Mouse (Mus musculus) olfactory bulb, adult 2 months (tissue): ENCODE results near the gene Oard1. TPM values are rescaled to one million over a fixed set of nuclear protein-coding genes. Genes with fewer than 3 reads are reported as not detected.

Experiments used
- H3K27ac ChIP-seq: fragments of 200-500 bp; 2 replicates; pipeline ENCODE4 v1.5.1; 2012; ENCODE audit warnings: low read depth, low read length; ENCODE audit not compliant: insufficient read depth
- H3K4me1 ChIP-seq: fragments of 200-500 bp; 2 replicates; pipeline ENCODE4 v1.6.1; 2012; ENCODE audit warnings: low read length; ENCODE audit not compliant: control insufficient read depth, insufficient read depth
- H3K4me3 ChIP-seq: fragments of 200-500 bp; 2 replicates; pipeline ENCODE4 v1.5.1; 2012; ENCODE audit warnings: mild to moderate bottlenecking, low read depth, low read length, moderate library complexity; ENCODE audit not compliant: insufficient read depth
- CTCF ChIP-seq: fragments of 200-500 bp; IDR thresholded peaks from 2 replicates; pipeline ENCODE4 v1.5.1; 2012; ENCODE audit warnings: low read depth, mild to moderate bottlenecking, low read length, moderate library complexity; ENCODE audit not compliant: insufficient read depth
- POLR2A ChIP-seq: fragments of 200-500 bp; IDR thresholded peaks from 2 replicates; pipeline ENCODE4 v1.6.1; 2012; ENCODE audit warnings: mild to moderate bottlenecking, low read depth, low read length, moderate library complexity; ENCODE audit not compliant: insufficient read depth
- whole genome bisulfite sequencing: fragments of 180-500 bp; shearing (Covaris S2); methylation state at CpG from one replicate; pipeline ENCODE4 v1.1.7; 2018; 5-methylcytosine and 5-hydroxymethylcytosine counted together
- polyA plus RNA-seq: library from polyadenylated mRNA; stranded (reverse); fragments of >200 nt; gene quantifications from 2 replicates; pipeline ENCODE4 v1.2.4, GENCODE M21; 2012; ENCODE audit warnings: low replicate concordance; ENCODE audit not compliant: missing spikeins, insufficient read depth, insufficient read length

Gene Oard1
- polyA plus RNA-seq, 1 experiment, result not detected

DNA sequence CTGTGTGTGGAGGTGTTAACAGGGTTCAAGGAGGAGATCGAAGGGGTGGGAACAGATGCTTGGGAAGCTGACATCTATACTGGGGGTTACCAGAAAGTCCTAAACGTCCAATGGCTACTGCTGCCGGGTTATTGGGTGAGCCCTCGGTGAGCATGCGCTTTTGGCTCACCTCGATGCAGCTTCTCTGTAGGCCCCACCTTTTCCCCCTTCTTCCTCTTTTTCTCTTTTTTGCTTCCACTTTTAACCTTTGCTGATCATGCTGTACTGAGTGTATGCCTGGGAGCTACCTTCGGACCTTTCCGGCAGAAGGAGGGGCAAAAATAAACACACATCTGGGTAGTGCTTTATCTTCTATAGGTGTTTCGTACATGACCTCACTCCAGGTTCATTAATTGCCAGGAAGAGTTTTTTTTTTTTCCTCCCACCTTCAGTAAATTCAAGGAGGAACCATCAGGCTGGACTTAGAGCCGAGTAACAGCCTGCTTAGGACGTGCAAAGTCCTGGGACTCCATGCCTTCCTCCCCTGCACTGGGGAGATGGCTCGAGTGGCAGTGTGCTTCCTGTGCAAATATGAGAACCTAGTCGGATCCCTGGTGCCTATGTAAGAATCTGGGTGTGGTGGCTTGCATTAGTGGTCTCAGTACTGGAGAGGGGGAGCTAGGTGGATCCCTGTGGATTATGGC is 48.3 kb downstream of the Oard1 start:
- no peak for TF ChIP-seq POLR2A
- TF ChIP-seq CTCF, result no peak
- WGBS, result 91% methylated on average over 13 of the region's 13 CpGs
- H3K4me1 ChIP-seq, result 0 out of 2 replicates have a peak, but pooled peaks cover 3% of the 10 kb centered on the region
- H3K27ac ChIP-seq, result no peak overlapping the region
- H3K4me3 ChIP-seq, result no peak overlapping the region

GRCm38 (mm10) chr17:48462096-48462495 is 52.3 kb downstream of the Oard1 start:
- WGBS, result 94% methylated on average over 13 of the region's 13 CpGs
- no peak overlapping the region for H3K27ac ChIP-seq
- peaks cover 8% of the 10 kb centered on the region for H3K4me1 ChIP-seq
- H3K4me3 ChIP-seq, result no peak overlapping the region
- no peak for TF ChIP-seq CTCF
- TF ChIP-seq POLR2A, result no peak

- Histone ChIP-seq H3K27ac (no peak overlapping the region), H3K4me3 (no peak overlapping the region), H3K4me1 (peaks cover 17% of the 10 kb centered on the region)
- WGBS, result 92% methylated on average over 4 of the region's 4 CpGs
- no peak for TF ChIP-seq CTCF
- no peak for TF ChIP-seq POLR2A
Observed at GRCm38 (mm10) chr17:48463391-48463790, 53.6 kb downstream of the Oard1 start.

Other genes starting within 250 kb of the Oard1 start
- gene A530064D06Rik, start 242.7 kb upstream of the Oard1 start, polyA plus RNA-seq, result not detected in 2 replicates
- not detected in 2 replicates for gene Trem1, start 177.2 kb upstream of the Oard1 start, polyA plus RNA-seq
- gene Trem3, start 162.2 kb upstream of the Oard1 start, polyA plus RNA-seq, result not detected in 2 replicates
- not detected in 2 replicates for gene Treml4, start 145.7 kb upstream of the Oard1 start, polyA plus RNA-seq
- gene Treml2, start 110.5 kb upstream of the Oard1 start, polyA plus RNA-seq, result not detected in 2 replicates
- gene B430306N03Rik, start 93.9 kb upstream of the Oard1 start, polyA plus RNA-seq, result not detected in 2 replicates
- gene Trem2, start 63.6 kb upstream of the Oard1 start, polyA plus RNA-seq, result not detected in 2 replicates
- gene Treml1, start 50.1 kb upstream of the Oard1 start, polyA plus RNA-seq, result not detected in 2 replicates
- not detected in 2 replicates for gene Nfya, start 108 bp upstream of the Oard1 start, polyA plus RNA-seq
- gene Apobec2, start 22.9 kb downstream of the Oard1 start, polyA plus RNA-seq, result not detected in 2 replicates
- gene Tspo2, start 41.5 kb downstream of the Oard1 start, polyA plus RNA-seq, result not detected in 2 replicates
- not detected in 2 replicates for gene Unc5cl, start 44.9 kb downstream of the Oard1 start, polyA plus RNA-seq